Comparison of ENCODE assay signal across 9 mouse cellular contexts in the genomic region with DNA sequence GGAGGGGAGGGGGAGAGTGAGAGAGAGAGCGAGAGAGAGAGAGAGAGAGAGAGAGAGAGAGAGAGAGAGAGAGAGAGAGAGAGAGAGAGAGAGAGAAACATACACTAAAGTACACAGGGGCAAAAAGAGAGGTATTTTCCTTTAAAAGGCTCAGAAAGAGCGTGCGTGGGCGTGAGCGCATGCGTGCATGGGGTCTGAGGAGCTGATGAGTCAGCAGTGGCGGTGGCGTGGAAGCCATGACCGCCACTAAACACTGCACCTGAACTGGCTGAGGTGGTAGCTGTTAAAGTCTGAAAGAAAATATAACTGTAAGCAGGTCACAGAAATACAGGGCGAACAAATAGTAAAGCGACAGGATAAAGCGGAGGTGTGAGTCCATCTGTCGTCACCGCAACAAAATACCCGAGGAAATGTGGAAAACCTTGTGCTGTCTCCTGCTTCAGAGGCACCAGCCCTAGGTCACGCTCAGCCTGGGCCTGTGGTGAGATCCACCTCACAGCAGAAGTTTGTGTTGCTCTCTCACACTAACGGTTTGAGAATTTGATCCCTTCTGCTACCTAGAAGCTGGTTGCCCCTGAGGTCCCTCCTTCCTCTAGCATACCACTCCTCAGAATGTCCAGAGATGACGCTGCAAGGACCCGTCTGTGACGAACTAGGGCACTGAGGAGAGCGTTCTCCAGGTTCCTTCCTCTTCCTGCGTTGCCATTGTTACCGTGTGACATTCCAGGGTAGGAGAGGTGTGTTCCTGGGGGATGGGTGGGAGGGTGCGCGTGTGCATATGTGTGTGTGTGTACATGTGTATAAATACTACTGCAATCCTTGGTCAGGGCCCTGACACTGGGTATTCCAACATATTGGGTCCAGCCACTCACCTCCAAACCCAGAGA. TPM values are rescaled to one million over a fixed set of nuclear protein-coding genes. Genes with fewer than 3 reads are reported as not detected.
DNase-seq lines count a peak whose midpoint lies in the region; ATAC-seq lines count a peak whose summit lies in the region.
"Had no signal": no experiment of that assay in that cellular context is flagged by ENCODE, and none has a peak within 500 bp of the region (broad histone marks: within the 10 kb centered on the region; RNA-seq: fewer than 3 reads in every experiment).

No protein-coding gene starts in this region.

- no peaks in the 10 kb centered on the region for H3K9me3 ChIP-seq in intestine, embryonic 16.5 days (ENCODE audit: control insufficient read depth, low read length)
- no peaks in the 10 kb centered on the region for H3K9me3 ChIP-seq in intestine, embryonic 15.5 days
- no peaks in the 10 kb centered on the region for H3K9me3 ChIP-seq in heart, embryonic 15.5 days (replicated peaks)

- WGBS in intestine, embryonic 16.5 days, result 67% methylated on average over 24 of the region's 25 CpGs
- 66% methylated on average over 24 of the region's 25 CpGs for WGBS in intestine, embryonic 15.5 days
- WGBS in heart, embryonic 15.5 days, result 59% methylated on average over 24 of the region's 25 CpGs

- ATAC-seq in intestine, embryonic 16.5 days, result no peak
- no peak for ATAC-seq in intestine, embryonic 15.5 days
- ATAC-seq in heart, embryonic 15.5 days (replicated peaks; ENCODE audit: insufficient number of reproducible peaks, insufficient read depth, low FRiP score, low read depth), result 0 out of 2 replicates have a peak, but pooled peaks have one; percentile 18
- no peak for ATAC-seq in erythroid progenitor cell, adult 5-6 weeks (replicated peaks; ENCODE audit: low FRiP score, poor library complexity, severe bottlenecking)

- H3K27me3 ChIP-seq in intestine, embryonic 16.5 days (replicated peaks; ENCODE audit: control insufficient read depth, insufficient read depth, low read length), result no peaks in the 10 kb centered on the region
- no peaks in the 10 kb centered on the region for H3K27me3 ChIP-seq in intestine, embryonic 15.5 days (replicated peaks)
- peaks cover 6% of the 10 kb centered on the region; the same call in 1 of the 2 replicates for H3K27me3 ChIP-seq in heart, embryonic 15.5 days

- no peak overlapping the region for H3K27ac ChIP-seq in intestine, embryonic 16.5 days (ENCODE audit: low read length)
- no peak overlapping the region for H3K27ac ChIP-seq in intestine, embryonic 15.5 days
- H3K27ac ChIP-seq in heart, embryonic 15.5 days, result no peak overlapping the region
- H3K27ac ChIP-seq: hindbrain, embryonic 14.5 days had no signal

- H3K9ac ChIP-seq in intestine, embryonic 16.5 days (ENCODE audit: low read depth, low read length), result no peak overlapping the region
- H3K9ac ChIP-seq in intestine, embryonic 15.5 days, result no peak overlapping the region
- no peak overlapping the region for H3K9ac ChIP-seq in heart, embryonic 15.5 days
- H3K9ac ChIP-seq: hindbrain, embryonic 14.5 days had no signal

- H3K4me1 ChIP-seq in intestine, embryonic 16.5 days (ENCODE audit: control insufficient read depth, insufficient read depth, low read length), result 0 out of 2 replicates have a peak, but pooled peaks cover 2% of the 10 kb centered on the region
- no peaks in the 10 kb centered on the region for H3K4me1 ChIP-seq in intestine, embryonic 15.5 days (replicated peaks)
- H3K4me1 ChIP-seq in heart, embryonic 15.5 days (replicated peaks), result peaks cover 4% of the 10 kb centered on the region; the same call in 1 of the 2 replicates

- no peaks in the 10 kb centered on the region for H3K36me3 ChIP-seq in intestine, embryonic 16.5 days (ENCODE audit: control insufficient read depth, insufficient read depth, low read length)
- H3K36me3 ChIP-seq in intestine, embryonic 15.5 days, result no peaks in the 10 kb centered on the region
- no peaks in the 10 kb centered on the region for H3K36me3 ChIP-seq in heart, embryonic 15.5 days

- H3K4me3 ChIP-seq in intestine, embryonic 16.5 days (ENCODE audit: low read length), result peak overlapping the region; percentile 19
- H3K4me3 ChIP-seq in intestine, embryonic 15.5 days (replicated peaks), result no peak overlapping the region
- peak overlapping the region; percentile 34 for H3K4me3 ChIP-seq in heart, embryonic 15.5 days

- H3K4me2 ChIP-seq in intestine, embryonic 16.5 days (ENCODE audit: low read depth, low read length), result peak overlapping the region; percentile 25
- no peak overlapping the region for H3K4me2 ChIP-seq in intestine, embryonic 15.5 days (replicated peaks)
- H3K4me2 ChIP-seq in heart, embryonic 15.5 days, result peak overlapping the region; percentile 39
- H3K4me2 ChIP-seq: hindbrain, embryonic 14.5 days had no signal

- peak; percentile 27 for DNase-seq in ovary, postnatal 36 days (ENCODE audit: low spot score)
- DNase-seq in ovary, postnatal 10 days (ENCODE audit: low spot score), result no peak
- peak; percentile 12 for DNase-seq in telencephalon, adult 2 months (ENCODE audit: low read depth, low spot score)
- no peak for DNase-seq in adipocyte (ENCODE audit: low spot score)

RNA-seq across cellular contexts. Expression of gene Nkx6-1, which starts 38.8 kb away (rescaled TPM):
- polyA plus RNA-seq in intestine, embryonic 16.5 days (2015; fragmentation: Nextera tagmentation; extraction: Ambion mirVana), result 0.20 and 0.32 TPM in 2 replicates
- 1.5 and 1.9 TPM in 2 replicates for polyA plus RNA-seq in intestine, embryonic 15.5 days (2015; fragmentation: Nextera tagmentation; extraction: Ambion mirVana)
- 0.05 and 0.25 TPM in 2 replicates for polyA plus RNA-seq in heart, embryonic 15.5 days (2015; fragmentation: Nextera tagmentation; extraction: Ambion mirVana)
- total RNA-seq in erythroid progenitor cell, adult 5-6 weeks (2015; ENCODE audit: low replicate concordance), result not detected in 2 replicates
- total RNA-seq in erythroid progenitor cell, adult 5-6 weeks (2017; ENCODE audit: low replicate concordance), result not detected in 2 replicates

Comparison
In these comparisons a context has a peak if more than half of its experiments do, and no peak if none do; other contexts are left out.
1. DNase-seq: peak in ovary, postnatal 36 days (single experiment) and telencephalon, adult 2 months (single experiment); none in ovary, postnatal 10 days (single experiment) and adipocyte (single experiment).